Mouse (Mus musculus): ENCODE results near the gene Galnt7.

Gene Galnt7

GRCm38 (mm10) chr8:57577301-57577700 lies 75.5 kb downstream of the Galnt7 start:
- no peak for DNase-seq

GRCm38 (mm10) chr8:57576238-57576637 lies 76.6 kb downstream of the Galnt7 start:
- peak; percentile 26 to 59 for DNase-seq

GRCm38 (mm10) chr8:57575336-57575735 lies 77.5 kb downstream of the Galnt7 start:
- peak; percentile 50 to 68 for DNase-seq

- peak; percentile 60 to 65 for DNase-seq
Measured at GRCm38 (mm10) chr8:57574398-57574797, 78.4 kb downstream of the Galnt7 start.

- DNase-seq = no peak
Measured at GRCm38 (mm10) chr8:57573844-57574243, 79.0 kb downstream of the Galnt7 start.

- no peak for DNase-seq
Measured at GRCm38 (mm10) chr8:57569886-57570285, 82.9 kb downstream of the Galnt7 start.

- no peak for DNase-seq
Measured at GRCm38 (mm10) chr8:57569400-57569795, 83.4 kb downstream of the Galnt7 start.

- no peak for DNase-seq
Measured at GRCm38 (mm10) chr8:57568633-57569399, 84.0 kb downstream of the Galnt7 start.

- no peak for DNase-seq
Measured at GRCm38 (mm10) chr8:57567998-57568397, 84.8 kb downstream of the Galnt7 start.

- DNase-seq = no peak
Measured at GRCm38 (mm10) chr8:57565039-57565438, 87.8 kb downstream of the Galnt7 start.

GRCm38 (mm10) chr8:57563726-57564125 lies 89.1 kb downstream of the Galnt7 start:
- DNase-seq = no peak

- DNase-seq = no peak
Measured at GRCm38 (mm10) chr8:57562741-57563140, 90.1 kb downstream of the Galnt7 start.

- DNase-seq = no peak
Measured at GRCm38 (mm10) chr8:57560926-57561325, 91.9 kb downstream of the Galnt7 start.

- no peak for DNase-seq
Measured at GRCm38 (mm10) chr8:57552102-57553032, 100.5 kb downstream of the Galnt7 start.

GRCm38 (mm10) chr8:57547581-57547980 lies 105.3 kb downstream of the Galnt7 start:
- DNase-seq = no peak

GRCm38 (mm10) chr8:57546834-57547233 lies 106.0 kb downstream of the Galnt7 start:
- no peak for DNase-seq

GRCm38 (mm10) chr8:57546401-57546800 lies 106.4 kb downstream of the Galnt7 start:
- no peak for DNase-seq

GRCm38 (mm10) chr8:57541405-57541804 lies 111.4 kb downstream of the Galnt7 start:
- DNase-seq = no peak

GRCm38 (mm10) chr8:57540951-57541350 lies 111.9 kb downstream of the Galnt7 start:
- no peak for DNase-seq

- DNase-seq = peak in 1 of 2 experiments; percentile 17
Measured at GRCm38 (mm10) chr8:57540110-57540838, 112.6 kb downstream of the Galnt7 start.

GRCm38 (mm10) chr8:57538601-57539000 lies 114.2 kb downstream of the Galnt7 start:
- DNase-seq = no peak

GRCm38 (mm10) chr8:57536167-57536566 lies 116.7 kb downstream of the Galnt7 start:
- no peak for DNase-seq

GRCm38 (mm10) chr8:57534495-57534894 lies 118.3 kb downstream of the Galnt7 start:
- no peak for DNase-seq

Measured in thymus, adult 18-20 months (tissue).